Mouse (Mus musculus) limb, embryonic 14.5 days (tissue): ENCODE data around the gene Sco1. TPM values are rescaled to one million over a fixed set of nuclear protein-coding genes. Genes with fewer than 3 reads are reported as not detected.

Experiments used
- ATAC-seq: fragments of 200-750 bp; cut with Nextera tagmentation; 2 replicates; pipeline ENCODE4 v1.8.0; 2017; ENCODE audit warnings: low read depth, moderate number of reproducible peaks, moderate TSS enrichment; ENCODE audit not compliant: low FRiP score
- DNase-seq: peaks from one replicate; pipeline ENCODE4 v3.0.0-alpha.2; 2015; ENCODE audit warnings: low spot score
- H3K27ac ChIP-seq: fragments of 300-500 bp; sonication (generic); replicated peaks from 2 replicates; pipeline ENCODE4 v1.5.1; 2014; ENCODE audit warnings: low read depth, mild to moderate bottlenecking, low read length, moderate library complexity, mixed read lengths
- H3K27me3 ChIP-seq: fragments of 300-500 bp; sonication (generic); 2 replicates; pipeline ENCODE4 v1.6.1; 2014; ENCODE audit warnings: low read length, mixed read lengths; ENCODE audit not compliant: control insufficient read depth, insufficient read depth
- H3K36me3 ChIP-seq: fragments of 300-500 bp; sonication (generic); 2 replicates; pipeline ENCODE4 v1.6.1; 2014; ENCODE audit warnings: mild to moderate bottlenecking, low read length, moderate library complexity, mixed read lengths; ENCODE audit not compliant: control insufficient read depth, insufficient read depth
- H3K4me1 ChIP-seq: fragments of 300-500 bp; sonication (generic); 2 replicates; pipeline ENCODE4 v1.6.1; 2014; ENCODE audit warnings: antibody characterized with exemption, low read length, mixed read lengths; ENCODE audit not compliant: control insufficient read depth, insufficient read depth
- H3K4me2 ChIP-seq: fragments of 300-500 bp; sonication (generic); replicated peaks from 2 replicates; pipeline ENCODE4 v1.6.1; 2014; ENCODE audit warnings: low read depth, mild to moderate bottlenecking, low read length, moderate library complexity; ENCODE audit not compliant: severe bottlenecking
- H3K4me3 ChIP-seq: fragments of 300-500 bp; sonication (generic); replicated peaks from 2 replicates; pipeline ENCODE4 v1.5.1; 2014; ENCODE audit warnings: low read length
- H3K9ac ChIP-seq: fragments of 300-500 bp; sonication (generic); 2 replicates; pipeline ENCODE4 v1.6.1; 2014; ENCODE audit warnings: mild to moderate bottlenecking, low read depth, low read length, moderate library complexity; ENCODE audit not compliant: severe bottlenecking
- H3K9me3 ChIP-seq: fragments of 300-500 bp; sonication (generic); 2 replicates; pipeline ENCODE4 v1.6.1; 2016; ENCODE audit warnings: low read length; ENCODE audit not compliant: control insufficient read depth
- POLR2A ChIP-seq: fragments of 200-500 bp; IDR thresholded peaks from 2 replicates; pipeline ENCODE4 v1.8.0; 2012; ENCODE audit warnings: inconsistent platforms, mild to moderate bottlenecking, moderate library complexity, borderline replicate concordance; ENCODE audit not compliant: insufficient read depth, insufficient read length; ENCODE audit errors: extremely low read depth
- WGBS: fragments of 180-500 bp; shearing (Covaris S2); extraction: QIAGEN DNeasy Blood & Tissue Kit; methylation state at CpG from one replicate; pipeline ENCODE4 v1.1.7; 2014; 5-methylcytosine and 5-hydroxymethylcytosine counted together
- polyA plus RNA-seq, 2 experiments: library from polyadenylated mRNA; depleted of rRNA in 1 of 2; stranded (reverse) in 1 of 2; unstranded in 1 of 2; fragments of >200 nt; fragmentation: Nextera tagmentation in 1 of 2; extraction: Ambion mirVana in 1 of 2; gene quantifications; 2 replicates each; pipeline versions ENCODE4 v1.2.1 to v1.2.3; 2012 to 2014

Sco1 gene
- polyA plus RNA-seq, 2 experiments = 8.8 to 15.8 TPM

- WGBS = 84% methylated on average over 2 of the region's 2 CpGs
- ATAC-seq = no peak
Observed at GRCm38 (mm10) chr11:67061311-67061710, 8.8 kb downstream of the Sco1 start.

DNA sequence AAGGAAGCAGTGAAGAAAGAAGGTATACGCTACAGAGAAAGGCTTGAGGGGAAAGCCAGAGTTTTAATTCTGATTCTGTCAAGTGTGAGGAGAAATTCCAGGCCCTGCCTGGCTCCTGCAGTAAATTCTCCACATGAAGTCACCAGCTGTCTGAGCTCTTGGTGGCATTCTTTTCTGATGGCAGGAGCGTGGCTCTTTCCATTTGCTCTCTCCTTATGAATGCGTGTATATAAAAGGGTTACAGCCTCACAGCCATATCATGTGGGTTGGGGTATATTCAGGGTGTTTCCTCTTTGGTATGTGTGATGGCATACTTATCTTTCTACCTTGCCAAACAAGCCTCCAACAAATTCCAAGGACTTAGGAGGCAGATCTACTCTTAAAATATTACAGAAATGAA, 10.3 kb downstream of the Sco1 start:
- no peaks in the 10 kb centered on the region for H3K4me1 ChIP-seq
- no peak overlapping the region for H3K27ac ChIP-seq
- no peak overlapping the region for H3K4me2 ChIP-seq
- no peak overlapping the region for H3K9ac ChIP-seq
- ATAC-seq = no peak
- TF ChIP-seq POLR2A = no peak
- H3K9me3 ChIP-seq = no peaks in the 10 kb centered on the region
- no peak overlapping the region for H3K4me3 ChIP-seq
- H3K36me3 ChIP-seq = peaks cover 66% of the 10 kb centered on the region
- 84% methylated on average over 3 of the region's 3 CpGs for WGBS
- no peaks in the 10 kb centered on the region for H3K27me3 ChIP-seq
- no peak for DNase-seq

More at GRCm38 (mm10) chr11:67061311-67061710, 8.8 kb downstream of the Sco1 start:
- Histone ChIP-seq H3K4me1 (no peaks in the 10 kb centered on the region), H3K9me3 (no peaks in the 10 kb centered on the region), H3K36me3 (peaks cover 75% of the 10 kb centered on the region), H3K27me3 (no peaks in the 10 kb centered on the region), H3K4me2 (no peak overlapping the region), H3K27ac (no peak overlapping the region), H3K4me3 (no peak overlapping the region), H3K9ac (no peak overlapping the region)
- DNase-seq = no peak
- no peak for TF ChIP-seq POLR2A

GRCm38 (mm10) chr11:67067741-67068140, 15.3 kb downstream of the Sco1 start:
- no peaks in the 10 kb centered on the region for H3K27me3 ChIP-seq
- DNase-seq (no peak), ATAC-seq (no peak)
- WGBS = 87% methylated on average over 3 of the region's 3 CpGs
- H3K4me1 ChIP-seq = no peaks in the 10 kb centered on the region
- no peak overlapping the region for H3K27ac ChIP-seq
- no peak for TF ChIP-seq POLR2A
- no peak overlapping the region for H3K9ac ChIP-seq
- no peak overlapping the region for H3K4me2 ChIP-seq
- no peaks in the 10 kb centered on the region for H3K9me3 ChIP-seq
- H3K36me3 ChIP-seq = peaks cover 26% of the 10 kb centered on the region
- no peak overlapping the region for H3K4me3 ChIP-seq

DNA sequence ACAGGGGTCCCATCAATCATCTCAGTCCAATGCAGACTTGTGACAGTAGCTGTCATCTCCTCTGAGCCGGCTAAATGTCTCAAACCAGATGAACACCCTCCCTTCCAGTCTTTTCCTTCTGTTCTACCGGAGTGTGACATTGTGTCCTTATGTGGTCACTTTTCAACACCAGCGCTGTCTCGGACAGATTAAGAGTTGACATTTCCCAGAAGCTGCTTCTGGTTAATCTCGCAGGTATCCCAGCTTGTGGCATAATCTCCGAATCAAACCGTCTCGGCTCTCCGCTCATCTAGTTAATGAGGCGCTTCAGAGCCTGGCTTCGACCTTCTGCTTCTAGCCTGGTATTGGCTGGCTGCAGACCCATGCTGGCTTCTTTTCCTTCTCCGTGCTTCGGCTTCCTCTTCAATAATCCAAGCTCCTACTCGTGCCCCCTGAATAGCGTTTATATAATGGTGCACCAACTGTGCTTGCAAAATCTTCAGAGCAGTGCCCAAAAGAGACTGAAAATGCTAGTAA, 20.2 kb downstream of the Sco1 start:
- no peak for TF ChIP-seq POLR2A

DNA sequence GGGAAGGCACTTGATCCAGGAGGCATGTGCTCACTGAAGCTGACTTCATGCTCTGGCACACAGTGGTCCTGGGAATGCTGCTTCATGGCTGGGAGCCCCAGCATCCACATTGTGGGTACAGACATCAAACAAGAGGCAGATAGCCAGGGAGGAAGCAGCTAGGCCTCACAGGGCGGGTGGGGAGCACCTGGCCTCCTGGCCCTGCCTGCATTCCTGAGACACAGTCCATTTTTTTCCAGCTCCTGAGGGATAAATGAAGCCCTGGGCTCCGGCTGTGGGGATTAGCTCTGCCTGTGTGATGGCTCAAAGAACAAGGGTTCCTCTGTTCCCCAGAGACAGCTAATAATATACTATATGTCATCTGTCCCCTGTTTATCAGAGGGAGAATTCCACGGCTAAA, 22.6 kb downstream of the Sco1 start:
- H3K36me3 ChIP-seq = no peaks in the 10 kb centered on the region
- DNase-seq (peak; percentile 46), ATAC-seq (peak; percentile 71)
- H3K9ac ChIP-seq = no peak overlapping the region
- H3K9me3 ChIP-seq = no peaks in the 10 kb centered on the region
- WGBS = 48% methylated on average over 3 of the region's 3 CpGs
- no peak overlapping the region for H3K4me2 ChIP-seq
- no peaks in the 10 kb centered on the region for H3K4me1 ChIP-seq
- no peak for TF ChIP-seq POLR2A
- no peaks in the 10 kb centered on the region for H3K27me3 ChIP-seq
- H3K4me3 ChIP-seq = no peak overlapping the region
- no peak overlapping the region for H3K27ac ChIP-seq

More for the DNA sequence above, 20.2 kb downstream of the Sco1 start:
- ATAC-seq (no peak), DNase-seq (no peak)
- 79% methylated on average over 15 of the region's 15 CpGs for WGBS
- peaks cover under 1% of the 10 kb centered on the region; the same call in 1 of the 2 replicates for H3K36me3 ChIP-seq
- H3K27me3 ChIP-seq = no peaks in the 10 kb centered on the region
- H3K9ac ChIP-seq = no peak overlapping the region
- no peaks in the 10 kb centered on the region for H3K9me3 ChIP-seq
- H3K4me2 ChIP-seq = no peak overlapping the region
- H3K27ac ChIP-seq = no peak overlapping the region
- H3K4me3 ChIP-seq = no peak overlapping the region
- H3K4me1 ChIP-seq = no peaks in the 10 kb centered on the region

DNA sequence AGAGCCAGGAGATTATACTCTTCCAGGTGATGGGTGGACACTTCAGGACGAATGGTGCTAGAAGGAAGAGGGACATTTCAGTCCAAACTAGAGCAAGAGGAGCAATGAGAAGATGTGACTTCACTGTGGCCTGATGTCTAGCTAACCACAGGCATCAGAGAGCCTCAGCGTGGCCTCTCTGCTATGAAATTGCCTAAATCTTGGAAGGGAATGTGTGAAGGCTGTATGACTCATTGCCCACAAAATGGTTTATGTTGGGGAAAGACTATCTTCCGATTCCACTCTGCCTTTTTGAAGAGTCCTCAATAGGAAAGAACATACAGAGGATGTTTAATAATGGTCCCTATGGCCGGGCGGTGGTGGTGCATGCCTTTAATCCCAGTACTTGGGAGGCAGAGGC, 24.3 kb downstream of the Sco1 start:
- Histone ChIP-seq H3K4me3 (no peak overlapping the region), H3K9ac (no peak overlapping the region), H3K36me3 (no peaks in the 10 kb centered on the region), H3K27ac (no peak overlapping the region), H3K4me1 (no peaks in the 10 kb centered on the region), H3K9me3 (no peaks in the 10 kb centered on the region), H3K4me2 (no peak overlapping the region), H3K27me3 (no peaks in the 10 kb centered on the region)
- DNase-seq (no peak), ATAC-seq (no peak)
- TF ChIP-seq POLR2A = no peak
- WGBS = 86% methylated on average over 5 of the region's 5 CpGs
